Mouse (Mus musculus) lung, embryonic 14.5 days (tissue): ENCODE measurements at regions not wholly inside any gene's neighbourhood (a gene's known extent, or its start where the extent isn't known, plus 50 kb on each side); places are given as distances from the start of the nearest gene placed in this dataset.

Experiments
- ATAC-seq: fragments of 200-750 bp; cut with Nextera tagmentation; 2 replicates; pipeline ENCODE4 v1.8.0; 2017; ENCODE audit warnings: mild to moderate bottlenecking, moderate TSS enrichment, moderate library complexity; ENCODE audit not compliant: insufficient read depth
- DNase-seq: peaks from one replicate; pipeline ENCODE4 v3.0.0-alpha.2; 2015
- H3K27ac ChIP-seq: fragments of 300-500 bp; sonication (generic); 2 replicates; pipeline ENCODE4 v1.5.1; 2014; ENCODE audit warnings: low read depth, mild to moderate bottlenecking, moderate library complexity
- H3K27me3 ChIP-seq: fragments of 300-500 bp; sonication (generic); 2 replicates; pipeline ENCODE4 v1.6.1; 2014; ENCODE audit warnings: low read length, control low read depth; ENCODE audit not compliant: insufficient read depth
- H3K36me3 ChIP-seq: fragments of 300-500 bp; sonication (generic); 2 replicates; pipeline ENCODE4 v1.6.1; 2014; ENCODE audit warnings: control low read depth; ENCODE audit not compliant: insufficient read depth
- H3K4me1 ChIP-seq: fragments of 300-500 bp; sonication (generic); 2 replicates; pipeline ENCODE4 v1.6.1; 2014; ENCODE audit warnings: antibody characterized with exemption, control low read depth; ENCODE audit not compliant: insufficient read depth
- H3K4me2 ChIP-seq: fragments of 300-500 bp; sonication (generic); 2 replicates; pipeline ENCODE4 v1.6.1; 2014; ENCODE audit warnings: mild to moderate bottlenecking
- H3K4me3 ChIP-seq: fragments of 300-500 bp; sonication (generic); 2 replicates; pipeline ENCODE4 v1.5.1; 2014; ENCODE audit warnings: low read depth, low read length
- H3K9ac ChIP-seq: fragments of 300-500 bp; sonication (generic); 2 replicates; pipeline ENCODE4 v1.6.1; 2014
- H3K9me3 ChIP-seq: fragments of 300-500 bp; sonication (generic); 2 replicates; pipeline ENCODE4 v1.6.1; 2016; ENCODE audit warnings: low read depth, low read length, control low read depth
- CTCF ChIP-seq: IDR thresholded peaks from 2 replicates; pipeline ENCODE4 v1.5.1; 2016; ENCODE audit warnings: antibody characterized with exemption, low read depth
- WGBS: fragments of 180-500 bp; shearing (Covaris S2); extraction: QIAGEN DNeasy Blood & Tissue Kit; methylation state at CpG from one replicate; pipeline ENCODE4 v1.1.7; 2014; 5-methylcytosine and 5-hydroxymethylcytosine counted together

DNA sequence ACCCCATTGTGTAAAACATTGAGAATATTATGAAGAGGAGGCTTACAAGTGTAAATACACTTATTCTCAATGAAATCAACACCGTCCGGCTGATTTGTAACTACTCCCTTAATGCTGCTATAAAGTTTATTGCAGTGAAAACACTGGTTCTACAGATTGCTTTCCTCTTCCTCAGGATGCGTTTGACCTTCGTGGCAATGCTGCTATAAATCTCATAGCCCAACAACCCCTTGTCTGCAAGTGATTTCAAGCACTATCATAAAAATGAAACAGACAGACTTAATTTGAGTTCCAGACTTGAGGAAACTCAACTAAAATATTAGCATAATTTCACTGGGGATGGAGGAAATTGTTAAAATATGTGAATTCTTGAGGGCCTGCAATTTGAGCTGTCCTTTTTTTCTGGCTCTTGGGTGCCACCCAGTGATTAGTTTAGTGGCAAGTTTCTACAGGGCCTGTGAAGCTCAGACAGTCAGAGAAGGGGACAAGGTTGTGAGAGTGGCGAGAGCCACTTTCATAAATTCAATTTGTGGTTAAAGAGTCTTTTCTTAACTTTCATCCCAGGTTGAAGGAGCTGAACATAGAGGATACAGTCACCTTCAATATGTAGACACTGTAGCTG is 1457.4 kb downstream of the 4930444P10Rik start:
- Histone ChIP-seq H3K4me3 (no peak overlapping the region), H3K9me3 (no peaks in the 10 kb centered on the region), H3K27ac (no peak overlapping the region), H3K4me2 (no peak overlapping the region), H3K4me1 (no peaks in the 10 kb centered on the region), H3K36me3 (no peaks in the 10 kb centered on the region), H3K9ac (no peak overlapping the region), H3K27me3 (no peaks in the 10 kb centered on the region)
- peak; percentile 53 for TF ChIP-seq CTCF
- WGBS: 68% methylated on average over 5 of the region's 5 CpGs
- ATAC-seq: no peak
- DNase-seq: peak; percentile 77

DNA sequence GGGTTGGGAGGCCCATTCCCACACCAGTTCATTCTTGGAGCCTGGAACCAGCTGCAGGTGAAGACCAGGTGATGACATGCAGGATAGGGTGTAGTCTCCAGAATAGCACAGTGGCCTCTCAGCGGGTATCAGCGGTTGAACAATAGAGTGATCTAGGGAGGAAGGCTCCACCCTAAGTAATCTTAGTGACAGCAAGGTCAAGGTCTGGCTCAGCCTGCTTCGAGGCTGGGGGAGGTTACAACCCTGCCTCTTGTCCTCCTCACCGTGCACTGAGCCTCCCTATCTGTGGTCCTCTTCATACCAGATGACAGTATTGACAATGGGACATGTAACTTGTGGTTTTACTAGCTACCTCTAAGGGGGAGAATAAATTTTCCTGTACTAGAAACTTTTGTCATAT is 1461.1 kb downstream of the 4930444P10Rik start:
- no peak overlapping the region for H3K4me3 ChIP-seq
- 37% methylated on average over 4 of the region's 4 CpGs for WGBS
- no peak for DNase-seq
- no peak overlapping the region for H3K27ac ChIP-seq
- no peak for ATAC-seq
- no peaks in the 10 kb centered on the region for H3K27me3 ChIP-seq
- H3K9me3 ChIP-seq: no peaks in the 10 kb centered on the region
- H3K9ac ChIP-seq: no peak overlapping the region
- H3K36me3 ChIP-seq: no peaks in the 10 kb centered on the region
- no peak overlapping the region for H3K4me2 ChIP-seq
- H3K4me1 ChIP-seq: no peaks in the 10 kb centered on the region
- no peak for TF ChIP-seq CTCF

DNA sequence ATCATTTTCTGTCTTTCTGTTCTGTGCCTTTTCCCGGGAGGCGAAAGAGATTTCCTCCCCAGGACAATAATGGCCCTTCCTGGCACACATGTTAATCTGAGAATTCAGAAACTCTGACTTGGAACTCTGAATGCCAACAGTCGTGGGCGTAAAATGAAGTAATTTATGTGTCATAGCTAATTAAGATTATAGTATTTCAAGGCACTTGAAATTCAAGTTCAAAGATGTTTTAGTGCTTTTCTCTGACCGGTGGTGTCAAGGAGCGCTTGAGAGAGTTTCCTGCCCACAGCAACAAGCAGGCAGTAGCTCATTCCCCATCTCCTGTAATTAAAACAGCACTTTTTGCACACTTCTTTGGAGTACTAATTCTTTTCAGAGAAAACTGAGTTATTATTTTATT is 1465.9 kb downstream of the 4930444P10Rik start:
- Histone ChIP-seq H3K9ac (no peak overlapping the region), H3K27ac (no peak overlapping the region), H3K4me2 (no peak overlapping the region), H3K4me3 (no peak overlapping the region), H3K36me3 (no peaks in the 10 kb centered on the region), H3K9me3 (no peaks in the 10 kb centered on the region), H3K4me1 (no peaks in the 10 kb centered on the region), H3K27me3 (no peaks in the 10 kb centered on the region)
- ATAC-seq (no peak), DNase-seq (no peak)
- 74% methylated on average over 6 of the region's 6 CpGs for WGBS
- TF ChIP-seq CTCF: no peak

DNA sequence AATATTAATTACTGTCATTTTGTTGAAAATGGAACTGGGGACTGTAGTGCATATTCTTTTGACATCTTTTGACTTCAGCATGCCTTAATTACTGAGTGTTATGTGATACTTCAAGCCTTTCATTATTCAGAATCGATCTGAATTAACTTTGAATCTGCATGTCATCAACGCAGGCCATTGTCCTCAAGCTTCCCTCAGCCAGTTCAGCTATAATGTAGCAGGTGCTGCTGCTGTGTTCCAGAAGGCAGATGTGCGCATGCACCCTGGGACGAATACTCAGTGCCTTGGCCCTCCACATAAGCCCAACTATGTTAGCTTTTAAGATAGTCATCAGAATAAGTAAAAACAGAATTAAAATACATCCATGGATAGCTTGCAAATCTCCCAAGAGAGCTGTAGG is 1466.4 kb downstream of the 4930444P10Rik start:
- 71% methylated on average over 4 of the region's 4 CpGs for WGBS
- no peaks in the 10 kb centered on the region for H3K9me3 ChIP-seq
- H3K4me1 ChIP-seq: 0 out of 2 replicates have a peak, but pooled peaks cover 4% of the 10 kb centered on the region
- DNase-seq (no peak), ATAC-seq (no peak)
- H3K27me3 ChIP-seq: no peaks in the 10 kb centered on the region
- H3K36me3 ChIP-seq: no peaks in the 10 kb centered on the region
- H3K4me2 ChIP-seq: no peak overlapping the region
- no peak for TF ChIP-seq CTCF
- no peak overlapping the region for H3K27ac ChIP-seq
- no peak overlapping the region for H3K4me3 ChIP-seq
- no peak overlapping the region for H3K9ac ChIP-seq

DNA sequence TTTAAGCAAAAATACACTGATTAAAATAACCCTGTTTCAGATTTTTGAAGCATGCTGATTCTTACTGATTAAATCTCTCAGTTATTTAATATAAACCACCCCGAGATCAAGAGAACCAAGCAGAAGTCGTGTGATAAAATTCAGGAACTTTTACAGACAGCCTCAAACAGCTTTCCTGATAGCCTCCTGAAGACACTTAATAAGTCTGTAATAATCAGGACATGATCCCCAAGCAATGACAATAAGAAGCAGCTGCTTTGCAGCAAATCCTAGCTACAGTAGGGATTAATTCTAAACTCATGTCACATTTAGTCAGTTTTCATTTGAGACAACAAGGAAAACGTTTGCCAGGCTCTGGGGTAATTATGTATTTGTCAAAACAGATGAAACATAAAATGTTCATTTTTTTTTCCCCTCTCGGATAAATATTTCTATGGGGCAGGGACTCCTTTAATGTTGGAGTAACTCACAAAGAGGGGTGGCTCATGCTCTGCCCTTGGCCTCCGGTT is 1472.1 kb downstream of the 4930444P10Rik start:
- Histone ChIP-seq H3K4me3 (no peak overlapping the region), H3K4me2 (no peak overlapping the region), H3K27ac (no peak overlapping the region), H3K27me3 (no peaks in the 10 kb centered on the region), H3K36me3 (no peaks in the 10 kb centered on the region), H3K9me3 (no peaks in the 10 kb centered on the region), H3K9ac (no peak overlapping the region), H3K4me1 (0 out of 2 replicates have a peak, but pooled peaks cover 8% of the 10 kb centered on the region)
- DNase-seq: peak; percentile 62
- peak; percentile 54; the same call in 1 of the 2 replicates for ATAC-seq
- TF ChIP-seq CTCF: no peak
- WGBS: 34% methylated on average over 5 of the region's 5 CpGs

DNA sequence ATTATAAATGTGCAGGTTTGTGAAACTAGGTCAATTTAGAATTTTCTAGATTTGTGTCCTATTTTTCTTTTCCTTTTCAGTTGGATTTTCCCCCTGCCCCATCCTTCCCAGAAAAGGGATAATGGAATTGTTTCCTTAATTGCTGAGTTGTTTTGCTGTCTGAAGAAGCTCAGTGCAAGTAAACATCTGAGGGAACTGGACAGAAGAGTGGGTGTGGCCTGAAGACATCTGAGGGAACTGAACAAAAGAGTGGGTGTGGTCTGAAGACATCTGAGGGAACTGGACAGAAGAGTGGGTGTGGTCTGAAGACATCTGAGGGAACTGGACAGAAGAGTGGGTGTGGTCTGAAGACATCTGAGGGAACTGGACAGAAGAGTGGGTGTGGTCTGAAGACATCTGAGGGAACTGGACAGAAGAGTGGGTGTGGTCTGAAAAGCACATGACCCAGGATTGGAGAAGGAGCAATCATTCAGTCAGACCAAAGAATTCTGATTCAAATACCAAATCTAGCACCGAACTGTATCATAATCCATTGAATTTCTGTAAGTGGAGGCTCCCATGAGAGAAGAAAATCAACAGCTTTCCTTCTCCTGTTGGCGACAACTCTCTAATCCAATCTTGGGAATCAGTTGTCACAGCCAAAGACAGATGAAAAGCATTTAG is 1479.8 kb downstream of the 4930444P10Rik start:
- no peaks in the 10 kb centered on the region for H3K9me3 ChIP-seq
- H3K27ac ChIP-seq: no peak overlapping the region
- no peak overlapping the region for H3K9ac ChIP-seq
- H3K4me3 ChIP-seq: no peak overlapping the region
- no peak for TF ChIP-seq CTCF
- no peaks in the 10 kb centered on the region for H3K36me3 ChIP-seq
- H3K27me3 ChIP-seq: no peaks in the 10 kb centered on the region
- H3K4me2 ChIP-seq: no peak overlapping the region
- DNase-seq (no peak), ATAC-seq (no peak)
- WGBS: 97% methylated on average over 2 of the region's 2 CpGs
- H3K4me1 ChIP-seq: 0 out of 2 replicates have a peak, but pooled peaks cover 2% of the 10 kb centered on the region

DNA sequence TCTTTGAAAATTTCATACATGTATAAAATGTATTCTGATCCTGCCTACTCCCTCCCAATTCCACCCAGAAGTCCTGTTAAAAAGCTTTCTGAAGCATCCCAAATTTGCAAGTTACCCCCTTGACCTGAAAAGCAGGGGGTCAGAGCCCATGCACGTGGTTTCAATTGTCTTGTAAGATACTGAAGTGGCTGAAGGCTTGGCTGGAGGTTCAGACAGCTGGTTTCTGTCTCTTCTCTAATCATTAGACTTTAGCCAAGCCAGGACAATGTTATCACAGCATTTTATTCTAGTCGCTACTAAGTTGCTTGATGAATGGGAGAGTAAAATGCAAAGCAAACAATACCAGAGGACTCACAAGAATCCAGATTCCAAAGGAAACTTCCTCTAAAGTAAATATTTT is 1484.1 kb downstream of the 4930444P10Rik start:
- TF ChIP-seq CTCF: no peak
- no peaks in the 10 kb centered on the region for H3K27me3 ChIP-seq
- no peak overlapping the region for H3K9ac ChIP-seq
- WGBS: 5% methylated on average over 2 of the region's 2 CpGs
- H3K36me3 ChIP-seq: no peaks in the 10 kb centered on the region
- DNase-seq: peak; percentile 85
- H3K4me3 ChIP-seq: no peak overlapping the region
- no peak overlapping the region for H3K27ac ChIP-seq
- H3K9me3 ChIP-seq: no peaks in the 10 kb centered on the region
- ATAC-seq: peak; percentile 77; the same call in 1 of the 2 replicates
- H3K4me2 ChIP-seq: no peak overlapping the region
- H3K4me1 ChIP-seq: 0 out of 2 replicates have a peak, but pooled peaks cover 2% of the 10 kb centered on the region
